Mouse (Mus musculus): ENCODE results near the gene Aph1b. TPM values are rescaled to one million over a fixed set of nuclear protein-coding genes. Genes with fewer than 3 reads are reported as not detected.
"Not testable (repeated sequence)": the region's sequence is repeated elsewhere in the genome, so short reads cannot be mapped to it uniquely, and the experiment has no call there.

Aph1b gene
- polyA plus RNA-seq (2012; rRNA removed), result 1.2 and 1.8 TPM in 2 replicates

GRCm38 (mm10) chr9:66795464-66796324 lies at the start of gene Aph1b:
Aph1b (minus strand) TSS chr9:66795490.
- H3K4me3 ChIP-seq (ENCODE audit: control insufficient read depth, insufficient read depth, low read length), result peak within 1 kb of the TSS; percentile 77
- TF ChIP-seq POLR2A (IDR thresholded peaks at IDR 0.05; ENCODE audit: control insufficient read depth, extremely low read depth, insufficient read depth, low read length, poor library complexity), result no peak
- TF ChIP-seq CTCF (IDR thresholded peaks at IDR 0.05; ENCODE audit: borderline replicate concordance, control insufficient read depth, extremely low read depth, insufficient read depth, low read length, poor library complexity), result peak; percentile 33; the same call in 1 of the 2 replicates
- no peaks in the 10 kb centered on the region for H3K36me3 ChIP-seq (ENCODE audit: control insufficient read depth, insufficient read depth, low read length)
- H3K27ac ChIP-seq (ENCODE audit: control insufficient read depth, insufficient read depth, low read length), result no peak within 1 kb of the TSS
- peak; percentile 91 for DNase-seq
- 0% methylated on average over 42 of the region's 42 CpGs for WGBS
- 0 out of 2 replicates have a peak, but pooled peaks cover 4% of the 10 kb centered on the region for H3K4me1 ChIP-seq (replicated peaks; ENCODE audit: control insufficient read depth, insufficient read depth, low read length)
- H3K27me3 ChIP-seq (ENCODE audit: control insufficient read depth, insufficient read depth, low read length), result no peaks in the 10 kb centered on the region

- WGBS, result 1% methylated on average over 24 of the region's 24 CpGs
- TF ChIP-seq CTCF (IDR thresholded peaks at IDR 0.05; ENCODE audit: borderline replicate concordance, control insufficient read depth, extremely low read depth, insufficient read depth, low read length, poor library complexity), result no peak
- no peak for TF ChIP-seq POLR2A (IDR thresholded peaks at IDR 0.05; ENCODE audit: control insufficient read depth, extremely low read depth, insufficient read depth, low read length, poor library complexity)
- no peak for DNase-seq
- Histone ChIP-seq H3K4me1 (replicated peaks; ENCODE audit: control insufficient read depth, insufficient read depth, low read length) (peaks cover 13% of the 10 kb centered on the region), H3K36me3 (ENCODE audit: control insufficient read depth, insufficient read depth, low read length) (no peaks in the 10 kb centered on the region), H3K27me3 (ENCODE audit: control insufficient read depth, insufficient read depth, low read length) (no peaks in the 10 kb centered on the region), H3K27ac (ENCODE audit: control insufficient read depth, insufficient read depth, low read length) (no peak overlapping the region), H3K4me3 (ENCODE audit: control insufficient read depth, insufficient read depth, low read length) (peak overlapping the region; percentile 47)
Measured at GRCm38 (mm10) chr9:66835097-66835480, 39.8 kb upstream of the Aph1b start.

DNA sequence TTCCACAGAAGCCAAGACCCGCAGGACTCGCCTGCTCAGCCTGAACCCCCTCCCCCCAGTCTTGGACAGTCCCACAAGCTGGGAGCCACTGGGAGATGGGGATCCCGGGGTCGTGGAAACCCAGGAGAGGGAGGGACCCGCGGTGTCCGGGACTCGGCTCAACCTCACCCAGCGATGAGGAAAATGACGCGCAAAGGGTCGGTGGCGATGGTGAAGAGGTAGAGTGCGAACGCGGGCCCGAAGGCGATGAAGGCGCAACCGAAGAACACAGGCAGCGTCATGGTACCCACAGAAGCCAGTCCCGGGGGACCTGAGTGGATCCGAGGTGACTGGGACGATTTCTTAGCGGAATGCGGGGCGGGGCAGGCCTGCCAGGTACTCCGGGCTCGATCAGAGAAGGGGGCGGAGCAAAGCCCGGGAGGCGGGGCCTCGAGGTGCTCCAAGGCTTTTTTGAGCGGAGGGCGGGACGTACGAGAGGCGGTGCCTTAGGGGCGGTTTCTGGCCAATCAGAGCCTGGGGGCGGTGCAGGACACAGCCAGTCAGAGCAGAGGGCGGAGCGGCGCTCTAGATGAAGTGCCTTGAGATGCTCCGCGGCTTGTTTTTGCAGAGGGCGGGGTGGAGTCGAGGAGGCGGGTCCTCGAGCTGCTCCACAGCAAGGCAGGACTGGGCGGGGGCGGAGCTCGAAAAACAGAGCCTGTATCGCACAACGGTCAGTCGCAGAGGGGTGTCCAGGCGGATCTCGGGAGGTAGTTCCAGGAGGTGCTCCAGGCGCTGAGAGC lies 39.2 kb upstream of the Aph1b start, which contains the start of gene Aph1c:
Aph1c (minus strand) TSS at position 409 of the 779 bp plus-strand sequence.
- Histone ChIP-seq H3K27ac (ENCODE audit: control insufficient read depth, insufficient read depth, low read length) (no peak within 1 kb of the TSS), H3K4me3 (ENCODE audit: control insufficient read depth, insufficient read depth, low read length) (peak within 1 kb of the TSS; percentile 51), H3K4me1 (replicated peaks; ENCODE audit: control insufficient read depth, insufficient read depth, low read length) (peaks cover 13% of the 10 kb centered on the region), H3K27me3 (ENCODE audit: control insufficient read depth, insufficient read depth, low read length) (no peaks in the 10 kb centered on the region), H3K36me3 (ENCODE audit: control insufficient read depth, insufficient read depth, low read length) (no peaks in the 10 kb centered on the region)
- DNase-seq, result peak; percentile 99
- TF ChIP-seq POLR2A (IDR thresholded peaks at IDR 0.05; ENCODE audit: control insufficient read depth, extremely low read depth, insufficient read depth, low read length, poor library complexity) (no peak; the same call in 1 of the 2 replicates), CTCF (IDR thresholded peaks at IDR 0.05; ENCODE audit: borderline replicate concordance, control insufficient read depth, extremely low read depth, insufficient read depth, low read length, poor library complexity) (no peak; the same call in 1 of the 2 replicates)
- 2% methylated on average over 58 of the region's 58 CpGs for WGBS

DNA sequence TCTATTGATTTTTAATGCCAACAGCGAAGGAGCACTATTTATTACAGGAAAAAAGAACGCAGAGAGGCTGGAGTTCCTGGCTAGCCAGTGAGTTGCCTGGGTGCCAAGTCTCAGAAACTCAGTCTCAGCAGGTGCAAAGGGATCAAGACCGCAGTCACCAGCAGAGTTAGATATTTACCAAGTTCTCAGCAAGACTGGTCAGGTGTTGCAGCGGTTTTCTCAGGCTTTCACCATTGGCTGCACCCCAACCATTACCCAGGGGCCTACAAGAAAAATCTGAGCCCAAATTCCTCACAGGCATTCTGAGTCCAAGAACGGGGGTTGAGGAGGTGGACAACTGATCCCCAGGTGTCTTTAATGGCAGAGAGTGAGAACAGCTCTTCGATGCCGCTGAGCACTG lies 38.6 kb upstream of the Aph1b start:
- H3K4me1 ChIP-seq (replicated peaks; ENCODE audit: control insufficient read depth, insufficient read depth, low read length), result peaks cover 13% of the 10 kb centered on the region
- H3K27me3 ChIP-seq (ENCODE audit: control insufficient read depth, insufficient read depth, low read length), result no peaks in the 10 kb centered on the region
- 45% methylated on average over 7 of the region's 7 CpGs for WGBS
- DNase-seq, result peak; percentile 5
- TF ChIP-seq POLR2A (IDR thresholded peaks at IDR 0.05; ENCODE audit: control insufficient read depth, extremely low read depth, insufficient read depth, low read length, poor library complexity), result no peak
- TF ChIP-seq CTCF (IDR thresholded peaks at IDR 0.05; ENCODE audit: borderline replicate concordance, control insufficient read depth, extremely low read depth, insufficient read depth, low read length, poor library complexity), result no peak
- no peak overlapping the region for H3K4me3 ChIP-seq (ENCODE audit: control insufficient read depth, insufficient read depth, low read length)
- no peaks in the 10 kb centered on the region for H3K36me3 ChIP-seq (ENCODE audit: control insufficient read depth, insufficient read depth, low read length)
- no peak overlapping the region for H3K27ac ChIP-seq (ENCODE audit: control insufficient read depth, insufficient read depth, low read length)

- H3K27ac ChIP-seq (ENCODE audit: control insufficient read depth, insufficient read depth, low read length), result no peak overlapping the region
- 46% methylated on average over 4 of the region's 4 CpGs for WGBS
Measured at GRCm38 (mm10) chr9:66832366-66832908, 37.1 kb upstream of the Aph1b start.

GRCm38 (mm10) chr9:66825990-66826389 lies 30.7 kb upstream of the Aph1b start:
- Histone ChIP-seq H3K4me1 (replicated peaks; ENCODE audit: control insufficient read depth, insufficient read depth, low read length) (no peaks in the 10 kb centered on the region), H3K4me3 (ENCODE audit: control insufficient read depth, insufficient read depth, low read length) (no peak overlapping the region), H3K27me3 (ENCODE audit: control insufficient read depth, insufficient read depth, low read length) (no peaks in the 10 kb centered on the region), H3K27ac (ENCODE audit: control insufficient read depth, insufficient read depth, low read length) (no peak overlapping the region), H3K36me3 (ENCODE audit: control insufficient read depth, insufficient read depth, low read length) (no peaks in the 10 kb centered on the region)
- no peak for TF ChIP-seq POLR2A (IDR thresholded peaks at IDR 0.05; ENCODE audit: control insufficient read depth, extremely low read depth, insufficient read depth, low read length, poor library complexity)
- no peak for TF ChIP-seq CTCF (IDR thresholded peaks at IDR 0.05; ENCODE audit: borderline replicate concordance, control insufficient read depth, extremely low read depth, insufficient read depth, low read length, poor library complexity)
- 32% methylated on average over 1 of the region's 1 CpGs for WGBS
- DNase-seq, result peak; percentile 43

More at GRCm38 (mm10) chr9:66832366-66832908, 37.1 kb upstream of the Aph1b start:
- no peak for DNase-seq
- TF ChIP-seq CTCF (IDR thresholded peaks at IDR 0.05; ENCODE audit: borderline replicate concordance, control insufficient read depth, extremely low read depth, insufficient read depth, low read length, poor library complexity), result no peak
- H3K4me1 ChIP-seq (replicated peaks; ENCODE audit: control insufficient read depth, insufficient read depth, low read length), result peaks cover 13% of the 10 kb centered on the region
- no peak overlapping the region for H3K4me3 ChIP-seq (ENCODE audit: control insufficient read depth, insufficient read depth, low read length)
- no peaks in the 10 kb centered on the region for H3K27me3 ChIP-seq (ENCODE audit: control insufficient read depth, insufficient read depth, low read length)
- no peaks in the 10 kb centered on the region for H3K36me3 ChIP-seq (ENCODE audit: control insufficient read depth, insufficient read depth, low read length)

DNA sequence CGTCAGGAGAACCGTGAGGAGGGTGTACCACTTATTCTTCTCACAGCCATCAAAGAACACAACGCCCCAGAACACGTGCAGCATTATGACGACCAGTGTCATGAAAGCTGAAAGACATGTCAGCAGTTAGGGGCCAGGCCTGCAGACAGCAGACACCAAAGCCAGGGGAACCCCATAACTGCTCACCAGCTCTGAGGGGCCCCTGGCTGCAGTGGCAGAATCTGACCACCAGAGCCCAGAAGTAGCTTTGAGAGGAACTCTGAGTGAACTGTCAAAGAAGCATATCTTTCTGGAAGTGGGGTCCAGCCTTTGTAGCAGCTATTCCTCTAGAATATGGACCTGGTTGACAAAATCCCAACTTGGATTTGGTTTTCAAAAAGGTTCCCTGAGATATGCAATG lies 27.0 kb upstream of the Aph1b start:
- H3K4me1 ChIP-seq (replicated peaks; ENCODE audit: control insufficient read depth, insufficient read depth, low read length); H3K36me3 ChIP-seq (ENCODE audit: control insufficient read depth, insufficient read depth, low read length); H3K4me3 ChIP-seq (ENCODE audit: control insufficient read depth, insufficient read depth, low read length); H3K27me3 ChIP-seq (ENCODE audit: control insufficient read depth, insufficient read depth, low read length); H3K27ac ChIP-seq (ENCODE audit: control insufficient read depth, insufficient read depth, low read length): not testable (repeated sequence)
- WGBS, result 63% methylated on average over 1 of the region's 5 CpGs
- DNase-seq, result peak; percentile 11

Data from thymus, adult 2 months (tissue).